Mouse (Mus musculus) urinary bladder, postnatal 14 days (tissue): ENCODE data around the gene Ctnna2.

Experiments
- DNase-seq: peaks from one replicate; pipeline ENCODE4 v3.0.0; 2021; ENCODE audit warnings: low spot score

The Ctnna2 gene

GRCm38 (mm10) chr6:76897156-76897555 is 1082.3 kb downstream of the Ctnna2 start:
- no peak for DNase-seq
